Mouse (Mus musculus) hindbrain, embryonic 15.5 days (tissue): ENCODE results near the gene Apol8. TPM values are rescaled to one million over a fixed set of nuclear protein-coding genes. Genes with fewer than 3 reads are reported as not detected.
"Not testable (repeated sequence)": the region's sequence is repeated elsewhere in the genome, so short reads cannot be mapped to it uniquely, and the experiment has no call there.

Experiments used
- ATAC-seq: fragments of 200-750 bp; cut with Nextera tagmentation; 2 replicates; pipeline ENCODE4 v1.8.0; 2017; ENCODE audit warnings: low read depth, moderate number of reproducible peaks, moderate TSS enrichment; ENCODE audit not compliant: low FRiP score
- H3K27ac ChIP-seq: fragments of 300-500 bp; sonication (generic); replicated peaks from 2 replicates; pipeline ENCODE4 v1.5.1; 2015; ENCODE audit warnings: mild to moderate bottlenecking, inconsistent platforms
- H3K27me3 ChIP-seq: fragments of 300-500 bp; sonication (generic); 2 replicates; pipeline ENCODE4 v1.6.1; 2015; ENCODE audit warnings: control low read depth, inconsistent platforms
- H3K36me3 ChIP-seq: fragments of 300-500 bp; sonication (generic); 2 replicates; pipeline ENCODE4 v1.6.1; 2015; ENCODE audit warnings: control low read depth, inconsistent platforms
- H3K4me1 ChIP-seq: fragments of 300-500 bp; sonication (generic); replicated peaks from 2 replicates; pipeline ENCODE4 v1.6.1; 2015; ENCODE audit warnings: control low read depth, inconsistent platforms
- H3K4me2 ChIP-seq: fragments of 300-500 bp; sonication (generic); 2 replicates; pipeline ENCODE4 v1.6.1; 2015; ENCODE audit warnings: moderate library complexity, mild to moderate bottlenecking, inconsistent platforms
- H3K4me3 ChIP-seq: fragments of 300-500 bp; sonication (generic); 2 replicates; pipeline ENCODE4 v1.5.1; 2015; ENCODE audit warnings: mild to moderate bottlenecking, inconsistent platforms
- H3K9ac ChIP-seq: fragments of 300-500 bp; sonication (generic); 2 replicates; pipeline ENCODE4 v1.6.1; 2015; ENCODE audit warnings: inconsistent platforms
- H3K9me3 ChIP-seq: fragments of 300-500 bp; sonication (generic); 2 replicates; pipeline ENCODE4 v1.6.1; 2016; ENCODE audit warnings: control low read depth, inconsistent platforms
- WGBS: fragments of 180-500 bp; shearing (Covaris S2); methylation state at CpG from one replicate; pipeline ENCODE4 v1.1.7; 2015; 5-methylcytosine and 5-hydroxymethylcytosine counted together
- polyA plus RNA-seq: library from polyadenylated mRNA; unstranded; fragments of >200 nt; fragmentation: Nextera tagmentation; extraction: Ambion mirVana; gene quantifications from 2 replicates; pipeline ENCODE4 v1.2.1, GENCODE M21; 2015

Gene Apol8
- polyA plus RNA-seq, 1 experiment from 2014 or later: 0.25 TPM

DNA sequence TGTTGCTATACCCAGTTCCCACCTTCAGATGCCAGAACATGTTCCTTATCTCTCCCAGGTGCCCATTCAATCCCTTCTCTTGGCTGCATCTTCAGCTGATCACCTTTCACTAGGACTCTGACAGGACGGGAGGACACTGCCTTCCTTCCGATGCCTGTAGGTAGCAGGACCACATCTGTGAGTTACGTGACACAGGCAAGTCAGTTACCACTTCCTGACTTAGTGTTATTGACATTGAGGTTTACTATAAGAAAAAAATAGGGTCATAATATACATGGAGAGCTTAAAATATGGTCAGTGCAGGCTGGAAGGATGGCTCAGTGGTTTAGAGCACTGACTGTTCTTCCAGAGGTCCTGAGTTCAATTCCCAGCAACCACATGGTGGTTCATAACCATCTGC lies 35.3 kb downstream of the Apol8 start:
- no CpG with 5 or more reads among the region's 3 CpGs for WGBS
- ATAC-seq, H3K27ac ChIP-seq, H3K4me3 ChIP-seq, H3K9ac ChIP-seq, H3K9me3 ChIP-seq, H3K27me3 ChIP-seq, H3K4me1 ChIP-seq, H3K36me3 ChIP-seq, H3K4me2 ChIP-seq: not testable (repeated sequence)

DNA sequence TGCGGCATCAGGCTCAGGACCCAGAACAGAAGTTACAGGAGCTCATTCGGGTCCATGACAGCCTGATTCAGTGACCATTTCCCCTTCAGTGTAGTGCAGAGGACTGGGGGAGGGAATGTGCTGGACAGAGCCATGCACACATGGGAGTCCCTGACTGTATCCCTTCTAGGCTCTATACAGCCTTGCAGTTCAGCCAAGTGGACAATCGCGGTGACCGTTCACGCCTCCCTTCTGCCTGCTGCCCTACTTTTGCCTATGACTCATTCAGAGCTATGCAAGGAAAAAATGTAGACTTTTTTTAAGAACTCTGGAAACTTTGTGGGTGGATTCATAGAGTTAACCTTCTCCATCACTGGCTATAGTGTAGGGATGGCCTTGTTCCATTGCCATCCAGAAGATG lies 38.6 kb downstream of the Apol8 start:
- H3K9me3 ChIP-seq, H3K27me3 ChIP-seq, H3K36me3 ChIP-seq, H3K4me3 ChIP-seq, H3K9ac ChIP-seq, H3K4me2 ChIP-seq, ATAC-seq, H3K27ac ChIP-seq, H3K4me1 ChIP-seq: not testable (repeated sequence)
- WGBS: 91% methylated on average over 4 of the region's 6 CpGs

DNA sequence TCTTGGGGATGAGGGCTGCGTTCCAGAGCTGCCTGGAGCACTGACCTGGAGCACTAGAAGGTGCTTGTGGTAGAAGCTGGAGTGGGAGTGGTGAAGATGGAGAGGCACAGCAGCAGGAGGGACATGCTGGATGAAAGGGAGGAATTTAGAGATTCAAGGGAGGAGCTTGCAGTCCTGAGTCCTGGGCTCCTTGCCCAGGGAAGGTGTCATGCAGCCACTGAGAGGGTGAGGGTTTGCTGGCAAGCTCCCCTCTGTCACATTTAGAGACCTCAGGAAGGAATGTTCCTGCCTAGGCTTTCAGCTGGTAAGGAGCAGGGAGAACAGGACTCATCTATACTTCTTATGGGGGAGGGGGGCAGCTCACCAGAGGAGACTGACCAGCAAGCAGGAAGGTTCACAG lies 47.9 kb downstream of the Apol8 start:
- not testable (repeated sequence) for H3K4me2 ChIP-seq, H3K27me3 ChIP-seq, ATAC-seq, H3K27ac ChIP-seq, H3K4me3 ChIP-seq, H3K4me1 ChIP-seq, H3K9me3 ChIP-seq, H3K9ac ChIP-seq, H3K36me3 ChIP-seq
- WGBS: 70% methylated on average over 1 of the region's 1 CpGs

DNA sequence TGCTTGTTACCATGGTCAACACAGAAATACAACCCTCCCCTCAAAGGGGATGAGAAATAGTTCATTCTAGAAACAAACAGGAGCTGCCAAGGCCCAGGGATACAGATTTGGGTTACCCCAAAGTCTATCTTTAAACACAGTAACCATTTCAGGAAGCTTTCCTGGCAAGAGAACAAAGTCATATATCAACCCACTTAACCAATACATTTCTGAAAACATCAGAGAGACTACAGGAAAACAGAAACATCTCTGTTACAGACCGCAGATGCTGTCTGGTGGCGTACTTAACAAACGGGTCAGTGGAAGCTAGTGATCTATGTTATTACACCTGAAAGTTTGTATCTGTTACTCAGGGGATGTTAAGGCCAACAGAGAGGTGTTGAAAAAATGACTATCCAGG lies 51.5 kb downstream of the Apol8 start:
- H3K9ac ChIP-seq, H3K4me3 ChIP-seq, H3K27ac ChIP-seq, H3K9me3 ChIP-seq, ATAC-seq, H3K4me2 ChIP-seq, H3K36me3 ChIP-seq, H3K27me3 ChIP-seq, H3K4me1 ChIP-seq: not testable (repeated sequence)
- 95% methylated on average over 3 of the region's 3 CpGs for WGBS

DNA sequence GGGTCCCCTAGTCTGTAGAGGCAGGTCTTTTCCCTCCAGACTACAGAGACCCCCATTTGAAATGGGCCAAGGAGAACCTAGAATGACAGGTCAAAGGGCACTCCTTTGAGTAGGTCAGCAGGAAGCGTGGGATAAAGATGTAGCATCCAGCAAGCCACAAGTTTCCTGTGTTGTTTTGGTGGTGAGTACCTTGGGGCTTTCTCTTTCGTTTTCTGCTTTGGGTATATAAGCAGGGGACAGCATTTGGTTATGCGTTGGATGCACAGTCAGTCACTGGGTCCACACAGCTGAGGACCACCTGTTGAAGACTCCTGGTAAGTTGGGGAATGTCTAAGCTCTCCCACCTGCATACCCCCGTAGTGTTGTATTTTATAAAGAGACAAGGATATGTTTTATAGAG lies 58.1 kb downstream of the Apol8 start, which contains the start of gene Apol7e:
Apol7e (plus strand) TSS at position 202 of the 400 bp plus-strand sequence.
- H3K27me3 ChIP-seq, H3K9me3 ChIP-seq, H3K9ac ChIP-seq, H3K4me1 ChIP-seq, H3K4me2 ChIP-seq, H3K27ac ChIP-seq, ATAC-seq, H3K36me3 ChIP-seq, H3K4me3 ChIP-seq: not testable (repeated sequence)
- 86% methylated on average over 4 of the region's 4 CpGs for WGBS

Other genes starting within 250 kb of the Apol8 start
- gene Apol11a, start 248.7 kb downstream of the Apol8 start, polyA plus RNA-seq: not detected in 2 replicates
- gene Apol7c, start 223.7 kb downstream of the Apol8 start, polyA plus RNA-seq: not detected in 2 replicates
- gene 1700025B11Rik, start 195.1 kb downstream of the Apol8 start, polyA plus RNA-seq: not detected in 2 replicates
- gene Apol10b, start 160.9 kb downstream of the Apol8 start, polyA plus RNA-seq: 0.12 and 0.16 TPM in 2 replicates
- not detected in 2 replicates for gene Gm36245, start 157.7 kb downstream of the Apol8 start, polyA plus RNA-seq
- not detected in 2 replicates for gene Apol11b, start 113.7 kb downstream of the Apol8 start, polyA plus RNA-seq
- not detected in 2 replicates for gene Apol7e, start 58.1 kb downstream of the Apol8 start, polyA plus RNA-seq
- gene Apol9b, start 28.0 kb downstream of the Apol8 start, polyA plus RNA-seq: 0.37 TPM in 1 of 2 replicates, not detected in the other
- gene Myh9, start 85.2 kb upstream of the Apol8 start, polyA plus RNA-seq: 11.8 and 12.0 TPM in 2 replicates
- 211 and 212 TPM in 2 replicates for gene Txn2, start 172.0 kb upstream of the Apol8 start, polyA plus RNA-seq
- gene Foxred2, start 199.7 kb upstream of the Apol8 start, polyA plus RNA-seq: 8.5 and 9.1 TPM in 2 replicates
- gene Eif3d, start 213.8 kb upstream of the Apol8 start, polyA plus RNA-seq: 170 TPM in 2 replicates